24 mouse cellular contexts compared by ENCODE assay signal in the genomic region with DNA sequence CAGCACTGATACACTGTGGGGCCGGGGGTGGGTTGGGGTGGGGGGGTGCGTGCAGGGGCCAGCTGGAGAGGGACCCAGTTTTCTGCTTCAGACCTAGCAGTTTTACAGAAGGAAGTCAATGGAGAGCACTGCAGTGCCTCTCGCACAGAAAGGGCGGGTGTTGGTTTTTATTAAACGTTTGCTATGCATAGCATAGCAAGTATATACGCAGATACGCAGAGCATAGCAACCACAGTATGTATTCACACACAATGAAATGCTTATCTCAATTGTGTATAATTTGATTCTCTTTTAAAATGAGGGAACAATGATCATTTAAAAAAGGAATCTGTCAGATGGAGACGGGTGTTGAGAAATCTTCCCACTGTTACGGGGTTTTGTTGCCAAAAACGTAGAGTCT.
"Had no signal": no experiment of that assay in that cellular context is flagged by ENCODE, and none has a peak within 500 bp of the region (broad histone marks: within the 10 kb centered on the region; RNA-seq: fewer than 3 reads in every experiment).

No protein-coding gene starts in this region.

- H3K4me1 ChIP-seq: midbrain, embryonic 10.5 days; neural tube, embryonic 12.5 days had no signal

- DNase-seq: kidney, adult 8-10 months; kidney, postnatal 14 days; kidney, postnatal 4 days; liver, postnatal 0 days; lung, postnatal 36 days; midbrain, embryonic 14.5 days; right cerebral cortex, adult 18-20 months; right cerebral cortex, postnatal 14 days; right cerebral cortex, postnatal 4 days; thymus, adult 2 months; thymus, postnatal 14 days; thymus, postnatal 4 days had no signal

- H3K27ac ChIP-seq: kidney, embryonic 15.5 days; left cerebral cortex, adult 2 months; limb, embryonic 12.5 days; limb, embryonic 15.5 days; liver, embryonic 14.5 days; lung, embryonic 15.5 days; midbrain, embryonic 10.5 days; neural tube, embryonic 12.5 days; neural tube, embryonic 15.5 days; stomach, postnatal 0 days had no signal

- H3K27me3 ChIP-seq: kidney, embryonic 15.5 days; limb, embryonic 15.5 days; lung, embryonic 15.5 days; neural tube, embryonic 12.5 days; neural tube, embryonic 15.5 days had no signal

- H3K4me2 ChIP-seq: kidney, embryonic 15.5 days; limb, embryonic 12.5 days; limb, embryonic 15.5 days; liver, embryonic 11.5 days; lung, embryonic 15.5 days; neural tube, embryonic 12.5 days; neural tube, embryonic 15.5 days had no signal

- H3K36me3 ChIP-seq: kidney, embryonic 15.5 days; limb, embryonic 12.5 days; limb, embryonic 15.5 days; lung, embryonic 15.5 days; midbrain, embryonic 10.5 days; neural tube, embryonic 12.5 days; neural tube, embryonic 15.5 days had no signal

- H3K9me3 ChIP-seq: kidney, embryonic 15.5 days; limb, embryonic 12.5 days; limb, embryonic 15.5 days; lung, embryonic 15.5 days; midbrain, embryonic 10.5 days; neural tube, embryonic 12.5 days; neural tube, embryonic 15.5 days had no signal

- H3K9ac ChIP-seq: kidney, embryonic 15.5 days; limb, embryonic 12.5 days; limb, embryonic 15.5 days; liver, embryonic 14.5 days; liver, postnatal 0 days; lung, embryonic 15.5 days; neural tube, embryonic 12.5 days; neural tube, embryonic 15.5 days had no signal

- ATAC-seq: liver, postnatal 0 days had no signal

- H3K4me3 ChIP-seq: kidney, embryonic 15.5 days; left cerebral cortex, adult 2 months; limb, embryonic 12.5 days; limb, embryonic 15.5 days; lung, embryonic 15.5 days; megakaryocyte, embryonic 14.5 days; midbrain, embryonic 10.5 days; neural tube, embryonic 12.5 days; neural tube, embryonic 15.5 days had no signal
